Mouse (Mus musculus) MEL (cell line): ENCODE measurements around the gene Cd274. TPM values are rescaled to one million over a fixed set of nuclear protein-coding genes. Genes with fewer than 3 reads are reported as not detected.
A peak's percentile ranks its signal among the peaks of the same experiment; 100 is the strongest.

Experiments used
- DNase-seq: peaks from one replicate; pipeline ENCODE4 v3.0.0; 2011; ENCODE audit warnings: low read depth, low spot score
- H3K27ac ChIP-seq: 2 replicates; pipeline ENCODE4 v1.5.1; 2012; ENCODE audit warnings: low read depth, mild to moderate bottlenecking, control low read depth, low read length, moderate library complexity; ENCODE audit not compliant: control insufficient read depth
- H3K27me3 ChIP-seq, 2 experiments: fragments of 150-350 bp in 1 of 2; sonication (generic) in 1 of 2; 2 replicates each; pipeline ENCODE4 v1.6.1; 2012; ENCODE audit warnings: low read length in 2 of 2, mild to moderate bottlenecking in 2 of 2, improper control_type of control experiment in 1 of 2, moderate library complexity in 1 of 2; ENCODE audit not compliant: insufficient read depth in 2 of 2, control insufficient read depth in 1 of 2
- H3K36me3 ChIP-seq, 2 experiments: 2 replicates each; pipeline ENCODE4 v1.6.1; 2012 to 2014; ENCODE audit warnings: low read length in 2 of 2, improper control_type of control experiment in 1 of 2, inconsistent platforms in 1 of 2, mild to moderate bottlenecking in 1 of 2; ENCODE audit not compliant: insufficient read depth in 2 of 2, control insufficient read depth in 1 of 2
- H3K4me1 ChIP-seq, 2 experiments: fragments of 150-350 bp in 1 of 2; sonication (generic) in 1 of 2; 2 replicates each; pipeline ENCODE4 v1.6.1; 2012; ENCODE audit warnings: low read length in 2 of 2, improper control_type of control experiment in 1 of 2, mild to moderate bottlenecking in 1 of 2; ENCODE audit not compliant: insufficient read depth in 2 of 2, control insufficient read depth in 1 of 2
- H3K4me3 ChIP-seq, 2 experiments: fragments of 150-350 bp in 1 of 2; sonication (generic) in 1 of 2; 2 replicates each; pipeline ENCODE4 v1.5.1; 2012; ENCODE audit warnings: low read depth in 2 of 2, low read length in 2 of 2, mild to moderate bottlenecking in 2 of 2, moderate library complexity in 2 of 2, control low read depth in 1 of 2, improper control_type of control experiment in 1 of 2; ENCODE audit not compliant: control insufficient read depth in 1 of 2, insufficient read depth in 1 of 2
- H3K79me2 ChIP-seq: 2 replicates; pipeline ENCODE4 v1.6.1; 2012; ENCODE audit warnings: mild to moderate bottlenecking, low read length, moderate library complexity; ENCODE audit not compliant: control insufficient read depth, poor library complexity, insufficient read depth
- H3K9ac ChIP-seq: 2 replicates; pipeline ENCODE4 v1.6.1; 2012; ENCODE audit warnings: low read depth, mild to moderate bottlenecking, control low read depth, low read length, moderate library complexity; ENCODE audit not compliant: control insufficient read depth, poor library complexity, severe bottlenecking
- H3K9me3 ChIP-seq: fragments of 150-350 bp; sonication (generic); replicated peaks from 2 replicates; pipeline ENCODE4 v1.6.1; 2012; ENCODE audit warnings: mild to moderate bottlenecking, low read length, improper control_type of control experiment, moderate library complexity; ENCODE audit not compliant: insufficient read depth
- BHLHE40 ChIP-seq: IDR thresholded peaks from 2 replicates; pipeline ENCODE4 v1.6.1; 2012; ENCODE audit warnings: low read depth, mild to moderate bottlenecking, inconsistent platforms, low read length, improper control_type of control experiment, borderline replicate concordance
- CHD1 ChIP-seq: IDR thresholded peaks from 2 replicates; pipeline ENCODE4 v1.6.1; 2012; ENCODE audit warnings: low read depth, mild to moderate bottlenecking, inconsistent platforms, low read length, improper control_type of control experiment
- CTCF ChIP-seq, 3 experiments: IDR thresholded peaks in 2 of 3; conservative IDR thresholded peaks in 1 of 3; 2 replicates each; pipeline ENCODE4 v1.5.1; 2011 to 2012; ENCODE audit warnings: low read length in 3 of 3, low read depth in 2 of 3, mild to moderate bottlenecking in 2 of 3, improper control_type of control experiment in 1 of 3, inconsistent platforms in 1 of 3, mixed read lengths in 1 of 3, moderate library complexity in 1 of 3; ENCODE audit not compliant: control insufficient read depth in 1 of 3, insufficient read depth in 1 of 3, poor library complexity in 1 of 3, severe bottlenecking in 1 of 3
- E2F4 ChIP-seq: IDR thresholded peaks from 2 replicates; pipeline ENCODE4 v1.6.1; 2011; ENCODE audit warnings: low read depth, low read length, improper control_type of control experiment, borderline replicate concordance
- EP300 ChIP-seq, 2 experiments: IDR thresholded peaks; 2 replicates each; pipeline ENCODE4 v1.6.1; 2011; ENCODE audit warnings: improper control_type of control experiment in 2 of 2, low read length in 2 of 2, low read depth in 1 of 2, mild to moderate bottlenecking in 1 of 2
- GATA1 ChIP-seq: IDR thresholded peaks from 2 replicates; pipeline ENCODE4 v1.6.1; 2011; ENCODE audit warnings: low read depth, low read length, improper control_type of control experiment
- JUND ChIP-seq: IDR thresholded peaks from 2 replicates; pipeline ENCODE4 v1.6.1; 2011; ENCODE audit warnings: low read depth, mild to moderate bottlenecking, improper control_type of control experiment, low read length
- KAT2A ChIP-seq: conservative IDR thresholded peaks from 2 replicates; pipeline ENCODE4 v1.6.1; 2012; ENCODE audit warnings: low read depth, low read length, improper control_type of control experiment, inconsistent platforms
- MAX ChIP-seq: IDR thresholded peaks from 2 replicates; pipeline ENCODE4 v1.6.1; 2011; ENCODE audit warnings: low read length, improper control_type of control experiment
- MAZ ChIP-seq: IDR thresholded peaks from 2 replicates; pipeline ENCODE4 v1.6.1; 2012; ENCODE audit warnings: low read depth, mild to moderate bottlenecking, inconsistent platforms, low read length, improper control_type of control experiment
- MYC ChIP-seq: IDR thresholded peaks from 2 replicates; pipeline ENCODE4 v1.6.1; 2011; ENCODE audit warnings: low read depth, mild to moderate bottlenecking, low read length, improper control_type of control experiment, moderate library complexity
- RCOR1 ChIP-seq: IDR thresholded peaks from 2 replicates; pipeline ENCODE4 v1.6.1; 2012; ENCODE audit warnings: low read depth, mild to moderate bottlenecking, inconsistent platforms, low read length, improper control_type of control experiment
- ZC3H11A ChIP-seq: IDR thresholded peaks from 2 replicates; pipeline ENCODE4 v1.6.1; 2012; ENCODE audit warnings: low read depth, mild to moderate bottlenecking, inconsistent platforms, low read length, improper control_type of control experiment
- polyA plus RNA-seq, 2 experiments: library from polyadenylated mRNA; stranded (reverse) in 1 of 2; unstranded in 1 of 2; fragments of >175 nt in 1 of 2; fragments of >200 nt in 1 of 2; gene quantifications; 2 replicates each; pipeline versions ENCODE4 v1.2.1 to v1.2.4; 2012; ENCODE audit warnings: low replicate concordance in 2 of 2, low read depth in 1 of 2; ENCODE audit not compliant: insufficient read length in 2 of 2, insufficient read depth in 1 of 2, missing spikeins in 1 of 2
- total RNA-seq: library from RNA; depleted of rRNA; stranded (reverse); fragments of 300-350 nt; gene quantifications from 2 replicates; pipeline ENCODE4 v1.2.3, GENCODE M21; 2012

Cd274 gene
- total and polyA plus RNA-seq, 3 experiments = 3.1 to 5.0 TPM; not detected in 1

GRCm38 (mm10) chr19:29370112-29370511 is 2.9 kb downstream of the Cd274 start:
- TF ChIP-seq JUND (no peak), E2F4 (no peak), MAX (no peak), KAT2A (no peak), ZC3H11A (no peak), RCOR1 (no peak), MAZ (no peak), CHD1 (no peak), BHLHE40 (no peak)
- peaks cover 3 to 53% of the 10 kb centered on the region in 2 experiments for H3K36me3 ChIP-seq
- no peak overlapping the region for H3K27ac ChIP-seq
- H3K79me2 ChIP-seq = peaks cover 11% of the 10 kb centered on the region
- no peaks in the 10 kb centered on the region for H3K27me3 ChIP-seq
- no peak overlapping the region for H3K9ac ChIP-seq
- H3K4me1 ChIP-seq = peaks cover 24 to 45% of the 10 kb centered on the region in 2 experiments
- no peaks in the 10 kb centered on the region for H3K9me3 ChIP-seq
- peak; percentile 60 for DNase-seq
- no peak overlapping the region for H3K4me3 ChIP-seq

GRCm38 (mm10) chr19:29370545-29371283 is 3.5 kb downstream of the Cd274 start:
- peak overlapping the region; percentile 74 to 87 for H3K4me3 ChIP-seq
- no peaks in the 10 kb centered on the region for H3K9me3 ChIP-seq
- peaks cover 3 to 49% of the 10 kb centered on the region in 2 experiments for H3K36me3 ChIP-seq
- peaks cover 19 to 44% of the 10 kb centered on the region in 2 experiments for H3K4me1 ChIP-seq
- no peak overlapping the region for H3K27ac ChIP-seq
- no peaks in the 10 kb centered on the region for H3K27me3 ChIP-seq
- TF ChIP-seq MYC (no peak), CTCF (IDR thresholded peaks at IDR 0.05 in 2 of 3, conservative IDR thresholded peaks at IDR 0.05 in 1 of 3; ENCODE audit: control insufficient read depth in 1 of 3, insufficient read depth in 1 of 3, low read depth in 2 of 3, low read length in 3 of 3, poor library complexity in 1 of 3, severe bottlenecking in 1 of 3) (peak in 2 of 3 experiments; percentile 7 to 45; a peak in 2 of 6 replicates)
- peak overlapping the region; percentile 76 for H3K9ac ChIP-seq
- DNase-seq = peak; percentile 75
- H3K79me2 ChIP-seq = peaks cover 11% of the 10 kb centered on the region

GRCm38 (mm10) chr19:29371284-29372081 is 4.2 kb downstream of the Cd274 start:
- peak overlapping the region; percentile 74 to 87 for H3K4me3 ChIP-seq
- peaks cover 15 to 40% of the 10 kb centered on the region in 2 experiments for H3K4me1 ChIP-seq
- peak overlapping the region; percentile 62 for H3K27ac ChIP-seq
- H3K9me3 ChIP-seq = no peaks in the 10 kb centered on the region
- peaks cover 11% of the 10 kb centered on the region for H3K79me2 ChIP-seq
- H3K9ac ChIP-seq = peak overlapping the region; percentile 76
- H3K27me3 ChIP-seq = no peaks in the 10 kb centered on the region
- peak; percentile 77 for DNase-seq
- TF ChIP-seq GATA1 (peak; percentile 46; the same call in 1 of the 2 replicates), EP300 (IDR thresholded peaks at IDR 0.05; ENCODE audit: low read depth in 1 of 2, low read length in 2 of 2) (no peak)
- peaks cover 3 to 44% of the 10 kb centered on the region in 2 experiments for H3K36me3 ChIP-seq
